Mouse (Mus musculus): ENCODE data around the gene Mpst.

Mpst gene

DNA sequence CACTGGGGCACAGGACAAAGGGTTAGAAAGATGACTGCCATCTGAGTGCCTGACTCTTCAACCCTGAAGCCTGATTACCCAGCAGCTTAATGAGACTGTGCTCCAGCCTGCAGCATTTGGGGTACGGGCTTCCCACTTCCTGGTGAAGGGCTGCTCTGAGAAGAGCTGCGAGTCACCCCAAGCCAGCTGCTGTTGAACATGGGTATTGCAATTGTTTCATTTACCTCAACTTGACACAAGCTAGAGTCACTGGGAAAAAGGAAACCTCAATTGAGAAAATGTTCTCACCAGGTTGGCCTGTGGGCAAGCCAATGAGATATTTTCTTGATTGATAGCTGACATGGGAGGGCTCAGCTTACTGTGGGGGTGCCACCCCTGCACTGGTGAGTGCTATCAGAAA, 56.8 kb downstream of the Mpst start:
- in situ Hi-C loops (cut with MboI; ENCODE audit: unreplicated experiment in 2 of 2): no loop called here
